Mouse (Mus musculus) heart, embryonic 12.5 days (tissue): ENCODE results near the gene Gmppb. TPM values are rescaled to one million over a fixed set of nuclear protein-coding genes. Genes with fewer than 3 reads are reported as not detected.

Experiments
- ATAC-seq: fragments of 200-750 bp; cut with Nextera tagmentation; 2 replicates; pipeline ENCODE4 v1.8.0; 2017; ENCODE audit warnings: moderate TSS enrichment, moderate library complexity; ENCODE audit not compliant: insufficient number of reproducible peaks, low FRiP score
- H3K27ac ChIP-seq: fragments of 300-500 bp; sonication (generic); 2 replicates; pipeline ENCODE4 v1.5.1; 2016; ENCODE audit warnings: mild to moderate bottlenecking, moderate library complexity; ENCODE audit not compliant: poor library complexity, severe bottlenecking
- H3K27me3 ChIP-seq: fragments of 300-500 bp; sonication (generic); replicated peaks from 2 replicates; pipeline ENCODE4 v1.6.1; 2016; ENCODE audit warnings: mild to moderate bottlenecking, moderate library complexity
- H3K36me3 ChIP-seq: fragments of 300-500 bp; sonication (generic); 2 replicates; pipeline ENCODE4 v1.6.1; 2016; ENCODE audit warnings: mild to moderate bottlenecking, moderate library complexity
- H3K4me1 ChIP-seq: fragments of 300-500 bp; sonication (generic); replicated peaks from 2 replicates; pipeline ENCODE4 v1.6.1; 2016; ENCODE audit warnings: mild to moderate bottlenecking
- H3K4me2 ChIP-seq: fragments of 300-500 bp; sonication (generic); 2 replicates; pipeline ENCODE4 v1.6.1; 2016; ENCODE audit warnings: mild to moderate bottlenecking, moderate library complexity
- H3K4me3 ChIP-seq: fragments of 300-500 bp; sonication (generic); 2 replicates; pipeline ENCODE4 v1.5.1; 2016; ENCODE audit warnings: mild to moderate bottlenecking
- H3K9ac ChIP-seq: fragments of 300-500 bp; sonication (generic); 2 replicates; pipeline ENCODE4 v1.6.1; 2016; ENCODE audit warnings: mild to moderate bottlenecking, moderate library complexity
- H3K9me3 ChIP-seq: fragments of 300-500 bp; sonication (generic); replicated peaks from 2 replicates; pipeline ENCODE4 v1.6.1; 2016; ENCODE audit warnings: mild to moderate bottlenecking, moderate library complexity
- WGBS: fragments of 180-500 bp; shearing (Covaris S2); methylation state at CpG from one replicate; pipeline ENCODE4 v1.1.7; 2016; 5-methylcytosine and 5-hydroxymethylcytosine counted together
- polyA plus RNA-seq: library from polyadenylated mRNA; unstranded; fragments of >200 nt; fragmentation: Nextera tagmentation; extraction: Ambion mirVana; gene quantifications from 2 replicates; pipeline ENCODE4 v1.2.1, GENCODE M21; 2016

Gmppb gene
- polyA plus RNA-seq, 1 experiment from 2014 or later, result 24.5 TPM

- peaks cover 11% of the 10 kb centered on the region; the same call in 1 of the 2 replicates for H3K4me1 ChIP-seq
- H3K27me3 ChIP-seq, result no peaks in the 10 kb centered on the region
- no peak overlapping the region for H3K4me2 ChIP-seq
- no peak overlapping the region for H3K27ac ChIP-seq
- H3K9me3 ChIP-seq, result no peaks in the 10 kb centered on the region
- peaks cover 64% of the 10 kb centered on the region for H3K36me3 ChIP-seq
- ATAC-seq, result no peak
- WGBS, result 85% methylated on average over 12 of the region's 12 CpGs
- H3K9ac ChIP-seq, result no peak overlapping the region
- no peak overlapping the region for H3K4me3 ChIP-seq
Observed at GRCm38 (mm10) chr9:108063361-108063760, 14.3 kb downstream of the Gmppb start.

GRCm38 (mm10) chr9:108065491-108066011, 16.5 kb downstream of the Gmppb start:
- WGBS, result 30% methylated on average over 5 of the region's 5 CpGs

GRCm38 (mm10) chr9:108067199-108067598, 18.2 kb downstream of the Gmppb start:
- Histone ChIP-seq H3K4me1 (peaks cover 11% of the 10 kb centered on the region), H3K36me3 (peaks cover 58% of the 10 kb centered on the region), H3K27me3 (no peaks in the 10 kb centered on the region), H3K9me3 (no peaks in the 10 kb centered on the region), H3K27ac (no peak overlapping the region), H3K4me2 (no peak overlapping the region), H3K9ac (no peak overlapping the region), H3K4me3 (no peak overlapping the region)
- no peak for ATAC-seq
- 82% methylated on average over 7 of the region's 7 CpGs for WGBS

More at GRCm38 (mm10) chr9:108065491-108066011, 16.5 kb downstream of the Gmppb start:
- no peak for ATAC-seq
- peaks cover 6% of the 10 kb centered on the region; the same call in 1 of the 2 replicates for H3K4me1 ChIP-seq
- H3K36me3 ChIP-seq, result peaks cover 56% of the 10 kb centered on the region
- no peak overlapping the region for H3K9ac ChIP-seq
- H3K27me3 ChIP-seq, result no peaks in the 10 kb centered on the region
- H3K9me3 ChIP-seq, result no peaks in the 10 kb centered on the region
- no peak overlapping the region for H3K4me3 ChIP-seq
- no peak overlapping the region for H3K4me2 ChIP-seq
- no peak overlapping the region for H3K27ac ChIP-seq

DNA sequence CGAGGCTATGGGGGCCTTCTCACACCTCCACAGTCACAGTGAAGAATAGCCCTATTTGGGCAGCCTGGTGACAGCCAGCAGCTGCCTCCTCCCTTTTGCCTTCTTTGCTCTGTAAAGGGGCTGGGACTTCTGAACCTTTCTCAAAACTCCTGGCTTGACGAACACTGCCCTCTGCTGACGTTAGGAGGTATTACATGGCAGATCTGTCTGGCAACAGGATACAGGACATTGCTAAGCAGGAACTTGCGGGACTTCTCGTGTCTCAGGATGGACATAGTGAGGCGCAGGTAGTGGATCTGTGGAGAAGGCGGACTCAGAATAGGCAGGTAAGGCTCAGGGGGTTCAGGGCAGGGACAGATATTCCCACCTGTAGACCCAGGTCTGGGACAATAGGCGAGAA, 18.9 kb downstream of the Gmppb start:
- H3K4me2 ChIP-seq, result no peak overlapping the region
- H3K4me3 ChIP-seq, result no peak overlapping the region
- H3K27ac ChIP-seq, result no peak overlapping the region
- 0 out of 2 replicates have a peak, but pooled peaks have one; percentile 14 for ATAC-seq
- 23% methylated on average over 8 of the region's 8 CpGs for WGBS
- H3K9me3 ChIP-seq, result no peaks in the 10 kb centered on the region
- peaks cover 51% of the 10 kb centered on the region for H3K36me3 ChIP-seq
- peaks cover 17% of the 10 kb centered on the region for H3K4me1 ChIP-seq
- H3K27me3 ChIP-seq, result no peaks in the 10 kb centered on the region
- no peak overlapping the region for H3K9ac ChIP-seq

- 86% methylated on average over 9 of the region's 9 CpGs for WGBS
- H3K36me3 ChIP-seq, result peaks cover 40% of the 10 kb centered on the region
- peaks cover 28% of the 10 kb centered on the region for H3K4me1 ChIP-seq
- ATAC-seq, result no peak
- no peak overlapping the region for H3K9ac ChIP-seq
- H3K4me3 ChIP-seq, result no peak overlapping the region
- no peak overlapping the region for H3K27ac ChIP-seq
- no peaks in the 10 kb centered on the region for H3K27me3 ChIP-seq
- no peak overlapping the region for H3K4me2 ChIP-seq
- H3K9me3 ChIP-seq, result no peaks in the 10 kb centered on the region
Observed at GRCm38 (mm10) chr9:108069007-108069406, 20.0 kb downstream of the Gmppb start.

- Histone ChIP-seq H3K9me3 (no peaks in the 10 kb centered on the region), H3K4me3 (no peak overlapping the region), H3K4me2 (no peak overlapping the region), H3K9ac (no peak overlapping the region), H3K36me3 (peaks cover 34% of the 10 kb centered on the region), H3K4me1 (peaks cover 28% of the 10 kb centered on the region), H3K27ac (no peak overlapping the region), H3K27me3 (no peaks in the 10 kb centered on the region)
- 92% methylated on average over 7 of the region's 7 CpGs for WGBS
- ATAC-seq, result no peak
Observed at GRCm38 (mm10) chr9:108069529-108069928, 20.5 kb downstream of the Gmppb start.

DNA sequence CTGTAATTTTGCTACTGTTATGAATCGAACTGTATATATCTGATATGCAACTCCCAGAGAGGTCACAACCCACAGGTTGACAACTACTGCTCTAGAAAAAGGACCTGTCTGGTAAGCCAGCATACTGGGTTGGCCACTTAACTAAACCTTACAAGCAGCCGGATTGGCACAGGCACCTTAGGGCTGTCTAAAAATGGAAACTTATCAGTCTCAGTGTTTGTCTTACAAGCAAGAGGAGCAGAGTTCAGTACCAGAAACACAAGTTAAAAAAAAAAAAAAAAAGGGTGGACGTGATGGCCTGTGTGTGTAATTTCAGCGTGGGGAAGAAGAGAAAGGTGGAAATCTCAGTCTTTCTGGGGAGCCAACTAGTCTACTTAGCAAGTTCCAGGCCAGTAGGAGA, 22.8 kb downstream of the Gmppb start:
- Histone ChIP-seq H3K4me3 (no peak overlapping the region), H3K4me1 (peaks cover 28% of the 10 kb centered on the region), H3K27ac (peak overlapping the region; percentile 66), H3K36me3 (peaks cover 28% of the 10 kb centered on the region), H3K27me3 (no peaks in the 10 kb centered on the region), H3K9me3 (no peaks in the 10 kb centered on the region), H3K4me2 (no peak overlapping the region), H3K9ac (no peak overlapping the region)
- ATAC-seq, result no peak
- 59% methylated on average over 4 of the region's 4 CpGs for WGBS

- H3K4me2 ChIP-seq, result no peak overlapping the region
- no peak overlapping the region for H3K4me3 ChIP-seq
- H3K4me1 ChIP-seq, result peaks cover 28% of the 10 kb centered on the region
- peak overlapping the region; percentile 66 for H3K27ac ChIP-seq
- peaks cover 31% of the 10 kb centered on the region for H3K36me3 ChIP-seq
- no peaks in the 10 kb centered on the region for H3K27me3 ChIP-seq
- H3K9me3 ChIP-seq, result no peaks in the 10 kb centered on the region
- WGBS, result 42% methylated on average over 9 of the region's 9 CpGs
- no peak overlapping the region for H3K9ac ChIP-seq
- ATAC-seq, result no peak
Observed at GRCm38 (mm10) chr9:108072481-108072924, 23.5 kb downstream of the Gmppb start.

GRCm38 (mm10) chr9:108073141-108073930, 24.3 kb downstream of the Gmppb start:
- Histone ChIP-seq H3K4me2 (no peak overlapping the region), H3K4me3 (no peak overlapping the region), H3K9me3 (no peaks in the 10 kb centered on the region), H3K4me1 (peaks cover 33% of the 10 kb centered on the region), H3K36me3 (peaks cover 29% of the 10 kb centered on the region), H3K9ac (peak overlapping the region; percentile 26), H3K27ac (peak overlapping the region; percentile 66), H3K27me3 (no peaks in the 10 kb centered on the region)
- WGBS, result 59% methylated on average over 7 of the region's 7 CpGs
- peak; percentile 36; the same call in 1 of the 2 replicates for ATAC-seq

- H3K4me2 ChIP-seq, result peak within 1 kb of the TSS; percentile 94
- peak within 1 kb of the TSS; percentile 97 for H3K9ac ChIP-seq
- H3K27ac ChIP-seq, result peak within 1 kb of the TSS; percentile 71
- ATAC-seq, result peak; percentile 81
- no peaks in the 10 kb centered on the region for H3K9me3 ChIP-seq
- H3K4me3 ChIP-seq, result peak within 1 kb of the TSS; percentile 86
- peaks cover 35% of the 10 kb centered on the region for H3K4me1 ChIP-seq
- peaks cover 49% of the 10 kb centered on the region for H3K27me3 ChIP-seq
- H3K36me3 ChIP-seq, result peaks cover 18% of the 10 kb centered on the region
- WGBS, result 73% methylated on average over 5 of the region's 5 CpGs
Observed at GRCm38 (mm10) chr9:108080168-108080567, 31.1 kb downstream of the Gmppb start, which contains the start of gene Mst1. TSS of gene Mst1 (plus strand) at chr9:108080436.

GRCm38 (mm10) chr9:108082549-108082948, 33.5 kb downstream of the Gmppb start:
- no peak overlapping the region for H3K27ac ChIP-seq
- H3K9me3 ChIP-seq, result no peaks in the 10 kb centered on the region
- H3K36me3 ChIP-seq, result peaks cover 36% of the 10 kb centered on the region
- H3K4me2 ChIP-seq, result peak overlapping the region; percentile 50
- peak overlapping the region; percentile 13; the same call in 1 of the 2 replicates for H3K9ac ChIP-seq
- no peak for ATAC-seq
- 6% methylated on average over 19 of the region's 19 CpGs for WGBS
- peak overlapping the region; percentile 23 for H3K4me3 ChIP-seq
- peaks cover 49% of the 10 kb centered on the region for H3K27me3 ChIP-seq
- peaks cover 35% of the 10 kb centered on the region for H3K4me1 ChIP-seq
